Comparison of ENCODE assay signal across 9 mouse cellular contexts in genomic region chr9:43491024-43491751, GRCm38 (mm10).
DNase-seq lines count a peak whose midpoint lies in the region; ATAC-seq and TF ChIP-seq lines count a peak whose summit lies in the region.
"Had no signal": no experiment of that assay in that cellular context is flagged by ENCODE, and none has a peak within 500 bp of the region (broad histone marks: within the 10 kb centered on the region; RNA-seq: fewer than 3 reads in every experiment).

No protein-coding gene starts in this region.

- H3K4me1 ChIP-seq in hindbrain, postnatal 0 days (ENCODE audit: insufficient read depth, low read length): no peaks in the 10 kb centered on the region
- peaks cover 4% of the 10 kb centered on the region; the same call in 1 of the 2 replicates for H3K4me1 ChIP-seq in hindbrain, embryonic 16.5 days (ENCODE audit: control insufficient read depth, insufficient read depth, low read depth, low read length)
- no peaks in the 10 kb centered on the region for H3K4me1 ChIP-seq in intestine, postnatal 0 days (replicated peaks; ENCODE audit: control insufficient read depth, insufficient read depth, low read length)
- H3K4me1 ChIP-seq in neural tube, embryonic 15.5 days: peaks cover 8% of the 10 kb centered on the region; the same call in 1 of the 2 replicates

- no peak for ATAC-seq in hindbrain, postnatal 0 days
- ATAC-seq in hindbrain, embryonic 16.5 days: no peak
- ATAC-seq in intestine, postnatal 0 days: peak; percentile 43; the same call in 1 of the 2 replicates
- ATAC-seq in neural tube, embryonic 15.5 days (ENCODE audit: low FRiP score): no peak

- no peak overlapping the region for H3K4me2 ChIP-seq in hindbrain, postnatal 0 days (ENCODE audit: low read depth, low read length)
- no peak overlapping the region for H3K4me2 ChIP-seq in hindbrain, embryonic 16.5 days (ENCODE audit: low read length)
- 0 out of 2 replicates have a peak overlapping the region, but pooled peaks have one; percentile 17 for H3K4me2 ChIP-seq in intestine, postnatal 0 days (replicated peaks; ENCODE audit: low read depth)
- H3K4me2 ChIP-seq in neural tube, embryonic 15.5 days: no peak overlapping the region

- H3K9me3 ChIP-seq in hindbrain, postnatal 0 days (ENCODE audit: low read length): no peaks in the 10 kb centered on the region
- no peaks in the 10 kb centered on the region for H3K9me3 ChIP-seq in hindbrain, embryonic 16.5 days (ENCODE audit: control insufficient read depth, low read length)
- H3K9me3 ChIP-seq in intestine, postnatal 0 days (ENCODE audit: control insufficient read depth): no peaks in the 10 kb centered on the region
- no peaks in the 10 kb centered on the region for H3K9me3 ChIP-seq in neural tube, embryonic 15.5 days (replicated peaks)

- peak; percentile 74 for TF ChIP-seq CTCF in hindbrain, postnatal 0 days (IDR thresholded peaks at IDR 0.05; ENCODE audit: low read depth)
- TF ChIP-seq CTCF in intestine, postnatal 0 days (IDR thresholded peaks at IDR 0.05; ENCODE audit: low read depth): peak; percentile 81

- H3K4me3 ChIP-seq in hindbrain, postnatal 0 days (ENCODE audit: low read length): no peak overlapping the region
- no peak overlapping the region for H3K4me3 ChIP-seq in hindbrain, embryonic 16.5 days (ENCODE audit: low read length)
- no peak overlapping the region for H3K4me3 ChIP-seq in intestine, postnatal 0 days (ENCODE audit: low read depth, low read length)
- no peak overlapping the region for H3K4me3 ChIP-seq in neural tube, embryonic 15.5 days (replicated peaks)

- WGBS in hindbrain, postnatal 0 days: 76% methylated on average over 12 of the region's 12 CpGs
- WGBS in hindbrain, embryonic 16.5 days: 73% methylated on average over 12 of the region's 12 CpGs
- 50% methylated on average over 12 of the region's 12 CpGs for WGBS in intestine, postnatal 0 days
- 66% methylated on average over 12 of the region's 12 CpGs for WGBS in neural tube, embryonic 15.5 days

- no peak overlapping the region for H3K27ac ChIP-seq in hindbrain, postnatal 0 days
- H3K27ac ChIP-seq in hindbrain, embryonic 16.5 days (ENCODE audit: low read depth, low read length): no peak overlapping the region
- no peak overlapping the region for H3K27ac ChIP-seq in intestine, postnatal 0 days (ENCODE audit: low read depth, low read length)
- no peak overlapping the region for H3K27ac ChIP-seq in neural tube, embryonic 15.5 days (replicated peaks)
- H3K27ac ChIP-seq: macrophage had no signal

- H3K36me3 ChIP-seq in hindbrain, postnatal 0 days (ENCODE audit: insufficient read depth, low read length): no peaks in the 10 kb centered on the region
- no peaks in the 10 kb centered on the region for H3K36me3 ChIP-seq in hindbrain, embryonic 16.5 days (ENCODE audit: control insufficient read depth, insufficient read depth, low read length)
- H3K36me3 ChIP-seq in intestine, postnatal 0 days (ENCODE audit: control insufficient read depth, insufficient read depth): no peaks in the 10 kb centered on the region
- no peaks in the 10 kb centered on the region for H3K36me3 ChIP-seq in neural tube, embryonic 15.5 days

- no peaks in the 10 kb centered on the region for H3K27me3 ChIP-seq in hindbrain, postnatal 0 days (ENCODE audit: insufficient read depth, low read length)
- no peaks in the 10 kb centered on the region; the same call in 1 of the 2 replicates for H3K27me3 ChIP-seq in hindbrain, embryonic 16.5 days (replicated peaks; ENCODE audit: control insufficient read depth, insufficient read depth, low read length)
- no peaks in the 10 kb centered on the region for H3K27me3 ChIP-seq in intestine, postnatal 0 days (replicated peaks; ENCODE audit: control insufficient read depth, insufficient read depth, low read length)
- no peaks in the 10 kb centered on the region for H3K27me3 ChIP-seq in neural tube, embryonic 15.5 days (replicated peaks)

- peak; percentile 14 for DNase-seq in adrenal gland, postnatal 10 days
- DNase-seq in adrenal gland, postnatal 4 days (ENCODE audit: low spot score in 2 of 2): no peak
- DNase-seq in hindbrain, postnatal 0 days (ENCODE audit: low spot score): peak; percentile 71
- DNase-seq in 416B (ENCODE audit: low read depth): peak; percentile 31
- DNase-seq in right cerebral cortex, adult 2 months (ENCODE audit: low spot score in 2 of 2): no peak

- no peak overlapping the region for H3K9ac ChIP-seq in hindbrain, postnatal 0 days (replicated peaks; ENCODE audit: low read length)
- no peak overlapping the region for H3K9ac ChIP-seq in hindbrain, embryonic 16.5 days (ENCODE audit: low read depth, low read length)
- H3K9ac ChIP-seq in intestine, postnatal 0 days (ENCODE audit: low read depth, low read length): no peak overlapping the region
- no peak overlapping the region for H3K9ac ChIP-seq in neural tube, embryonic 15.5 days (replicated peaks)

Comparison
In these comparisons a context has a peak if more than half of its experiments do, and no peak if none do; other contexts are left out.
1. DNase-seq: peak in adrenal gland, postnatal 10 days (single experiment), hindbrain, postnatal 0 days (single experiment) and 416B (single experiment); none in adrenal gland, postnatal 4 days (0 of 2) and right cerebral cortex, adult 2 months (0 of 2).